Mouse (Mus musculus): ENCODE measurements around the gene Gm47955. TPM values are rescaled to one million over a fixed set of nuclear protein-coding genes. Genes with fewer than 3 reads are reported as not detected.

The Gm47955 gene
- polyA plus RNA-seq (2015; fragmentation: Nextera tagmentation; extraction: Ambion mirVana) = not detected in 2 replicates

GRCm38 (mm10) chr1:82959870-82960385 lies at the start of gene Gm47955:
Gm47955 (plus strand) TSS chr1:82960286.

DNA sequence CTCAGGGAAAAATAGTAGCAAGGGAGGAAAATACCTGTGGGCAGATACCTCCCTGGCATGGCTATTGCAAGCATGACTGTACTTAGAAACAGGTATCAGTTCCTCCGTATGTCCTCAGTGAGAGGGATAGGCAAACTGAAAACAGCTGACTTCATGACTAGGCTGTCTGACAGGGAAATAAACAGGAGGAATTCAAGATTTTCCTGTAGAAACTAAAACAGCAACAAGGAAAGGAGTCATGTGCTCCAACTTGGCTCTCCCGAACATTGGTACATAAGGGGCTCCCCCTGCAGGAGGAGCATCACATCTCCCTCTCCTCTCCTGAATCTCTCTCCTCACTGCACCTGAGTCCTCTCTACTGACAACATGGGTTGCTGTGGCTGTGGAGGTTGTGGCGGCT lies 47.1 kb upstream of the Gm47955 start, which contains the start of gene A030005L19Rik:
A030005L19Rik (plus strand) TSS at position 301 of the 400 bp plus-strand sequence.

DNA sequence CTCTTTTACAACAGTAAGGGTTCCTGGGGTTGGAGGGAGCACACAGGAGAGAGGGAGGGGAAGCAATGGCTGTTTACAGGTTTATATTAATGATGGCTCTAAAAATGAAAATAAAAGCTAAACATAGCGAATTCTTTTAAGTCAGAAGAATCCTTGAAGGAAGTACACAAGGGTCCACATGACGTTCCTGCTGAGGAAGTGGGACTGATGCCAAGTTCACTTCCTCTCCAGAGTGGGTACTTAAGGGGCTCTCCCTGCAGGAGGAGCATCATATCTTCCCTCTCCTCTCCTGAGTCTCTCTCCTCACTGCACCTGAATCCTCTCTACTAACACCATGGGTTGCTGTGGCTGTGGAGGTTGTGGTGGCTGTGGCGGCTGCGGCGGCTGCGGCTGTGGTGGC lies 35.4 kb upstream of the Gm47955 start, which contains the start of gene A030014E15Rik:
A030014E15Rik (plus strand) TSS at position 268 of the 400 bp plus-strand sequence.

GRCm38 (mm10) chr1:82931326-82931725 lies 28.8 kb upstream of the Gm47955 start, which contains the start of gene Gm6217:
Gm6217 (minus strand) TSS chr1:82931399.

GRCm38 (mm10) chr1:82943295-82943694 lies 16.8 kb upstream of the Gm47955 start, which contains the start of gene A030003K21Rik:
A030003K21Rik (minus strand) TSS chr1:82943388.

GRCm38 (mm10) chr1:82955913-82956312 lies 4.2 kb upstream of the Gm47955 start, which contains the start of gene Gm7544:
Gm7544 (minus strand) TSS chr1:82956013.

GRCm38 (mm10) chr1:83000306-83000705 lies 40.2 kb downstream of the Gm47955 start, which contains the start of gene Gm47959:
Gm47959 (plus strand) TSS chr1:83000548.

Other genes with a start within 250 kb of the Gm47955 start
- 185 and 195 TPM in 2 replicates for gene Mff, start 235.4 kb upstream of the Gm47955 start, polyA plus RNA-seq (2015; fragmentation: Nextera tagmentation; extraction: Ambion mirVana)
- gene Tm4sf20, start 191.8 kb upstream of the Gm47955 start, polyA plus RNA-seq (2015; fragmentation: Nextera tagmentation; extraction: Ambion mirVana) = 0.26 TPM in 1 of 2 replicates, not detected in the other
- not detected in 2 replicates for gene Gm47791, start 189.0 kb upstream of the Gm47955 start, polyA plus RNA-seq (2015; fragmentation: Nextera tagmentation; extraction: Ambion mirVana)
- gene Agfg1, start 120.8 kb upstream of the Gm47955 start, polyA plus RNA-seq (2015; fragmentation: Nextera tagmentation; extraction: Ambion mirVana) = 25.4 and 30.3 TPM in 2 replicates
- gene A030005L19Rik, start 47.0 kb upstream of the Gm47955 start, polyA plus RNA-seq (2015; fragmentation: Nextera tagmentation; extraction: Ambion mirVana) = 0.31 and 0.55 TPM in 2 replicates
- not detected in 2 replicates for gene A030014E15Rik, start 35.4 kb upstream of the Gm47955 start, polyA plus RNA-seq (2015; fragmentation: Nextera tagmentation; extraction: Ambion mirVana)
- gene Gm6217, start 28.9 kb upstream of the Gm47955 start, polyA plus RNA-seq (2015; fragmentation: Nextera tagmentation; extraction: Ambion mirVana) = not detected in 2 replicates
- not detected in 2 replicates for gene A030003K21Rik, start 16.9 kb upstream of the Gm47955 start, polyA plus RNA-seq (2015; fragmentation: Nextera tagmentation; extraction: Ambion mirVana)
- gene Gm7544, start 4.3 kb upstream of the Gm47955 start, polyA plus RNA-seq (2015; fragmentation: Nextera tagmentation; extraction: Ambion mirVana) = not detected in 2 replicates
- not detected in 2 replicates for gene Gm47959, start 40.3 kb downstream of the Gm47955 start, polyA plus RNA-seq (2015; fragmentation: Nextera tagmentation; extraction: Ambion mirVana)
- 0.06 TPM in 2 replicates for gene Slc19a3, start 78.2 kb downstream of the Gm47955 start, polyA plus RNA-seq (2015; fragmentation: Nextera tagmentation; extraction: Ambion mirVana)
- gene Krtap28-10, start 82.2 kb downstream of the Gm47955 start, polyA plus RNA-seq (2015; fragmentation: Nextera tagmentation; extraction: Ambion mirVana) = not detected in 2 replicates
- not detected in 2 replicates for gene Gm47969, start 84.6 kb downstream of the Gm47955 start, polyA plus RNA-seq (2015; fragmentation: Nextera tagmentation; extraction: Ambion mirVana)
- not detected in 2 replicates for gene A030005K14Rik, start 99.1 kb downstream of the Gm47955 start, polyA plus RNA-seq (2015; fragmentation: Nextera tagmentation; extraction: Ambion mirVana)
- gene Krtap28-13, start 100.6 kb downstream of the Gm47955 start, polyA plus RNA-seq (2015; fragmentation: Nextera tagmentation; extraction: Ambion mirVana) = not detected in 2 replicates
- gene Ccl20, start 156.5 kb downstream of the Gm47955 start, polyA plus RNA-seq (2015; fragmentation: Nextera tagmentation; extraction: Ambion mirVana) = not detected in 2 replicates
- not detected in 2 replicates for gene Daw1, start 199.5 kb downstream of the Gm47955 start, polyA plus RNA-seq (2015; fragmentation: Nextera tagmentation; extraction: Ambion mirVana)